Mouse (Mus musculus) frontal cortex, adult 2 months (tissue): ENCODE data around the gene Ss18l2. TPM values are rescaled to one million over a fixed set of nuclear protein-coding genes. Genes with fewer than 3 reads are reported as not detected.
A peak's percentile ranks its signal among the peaks of the same experiment; 100 is the strongest.

ENCODE experiments used
- DNase-seq, 2 experiments: peaks; one replicate each; pipeline ENCODE4 v3.0.0; 2022; ENCODE audit warnings: low spot score in 1 of 2; ENCODE audit errors: extremely low spot score in 1 of 2
- polyA plus RNA-seq: library from polyadenylated mRNA; depleted of rRNA; stranded (reverse); fragments of >200 nt; gene quantifications from 2 replicates; pipeline ENCODE4 v1.2.3, GENCODE M21; 2012

The Ss18l2 gene
- polyA plus RNA-seq, 1 experiment = 118 TPM

DNA sequence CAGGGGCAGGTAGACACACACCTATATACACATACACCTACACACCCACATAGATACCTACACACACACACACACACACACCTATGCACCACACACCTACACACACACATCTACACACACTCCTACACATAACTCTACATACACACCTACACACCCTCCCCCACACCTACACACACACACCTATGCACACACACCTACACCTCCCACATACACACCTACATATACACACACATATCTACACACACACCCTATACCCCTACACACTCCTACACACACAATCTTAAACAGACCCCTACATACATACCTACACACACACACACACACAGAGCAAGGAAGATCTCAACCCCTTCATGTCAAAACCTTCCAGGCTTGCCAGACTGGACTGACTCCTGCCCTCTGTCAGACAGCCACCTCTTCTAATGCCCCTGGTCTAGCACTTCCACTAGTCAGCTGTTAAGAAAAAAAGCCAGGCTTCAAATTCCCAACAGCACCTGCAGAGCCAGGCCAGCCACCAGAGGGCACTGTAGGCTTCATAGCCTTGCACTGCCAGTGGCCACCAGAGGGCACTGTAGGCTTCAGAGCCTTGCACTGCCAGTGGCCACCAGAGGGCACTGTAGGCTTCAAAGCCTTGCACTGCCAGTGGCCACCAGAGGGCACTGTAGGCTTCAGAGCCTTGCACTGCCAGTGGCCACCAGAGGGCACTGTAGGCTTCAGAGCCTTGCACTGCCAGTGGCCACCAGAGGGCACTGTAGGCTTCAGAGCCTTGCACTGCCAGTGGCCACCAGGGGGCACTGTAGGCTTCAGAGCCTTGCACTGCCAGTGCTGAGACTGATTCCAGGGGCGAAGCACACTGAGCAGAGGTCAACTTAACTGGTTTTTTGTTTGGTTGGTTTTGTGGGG, 12.7 kb upstream of the Ss18l2 start:
- peak in 1 of 2 experiments; percentile 78 for DNase-seq

- no peak for DNase-seq
These were observed 5.9 kb upstream of the Ss18l2 start for GRCm38 (mm10) chr9:121704261-121704645.

- peak; percentile 77 to 88 for DNase-seq
These were observed 5.2 kb upstream of the Ss18l2 start, which contains the start of gene Sec22c for GRCm38 (mm10) chr9:121704646-121705625. Sec22c (minus strand) TSS chr9:121705490.

- DNase-seq = no peak
These were observed 4.0 kb upstream of the Ss18l2 start for GRCm38 (mm10) chr9:121706029-121706675.

DNA sequence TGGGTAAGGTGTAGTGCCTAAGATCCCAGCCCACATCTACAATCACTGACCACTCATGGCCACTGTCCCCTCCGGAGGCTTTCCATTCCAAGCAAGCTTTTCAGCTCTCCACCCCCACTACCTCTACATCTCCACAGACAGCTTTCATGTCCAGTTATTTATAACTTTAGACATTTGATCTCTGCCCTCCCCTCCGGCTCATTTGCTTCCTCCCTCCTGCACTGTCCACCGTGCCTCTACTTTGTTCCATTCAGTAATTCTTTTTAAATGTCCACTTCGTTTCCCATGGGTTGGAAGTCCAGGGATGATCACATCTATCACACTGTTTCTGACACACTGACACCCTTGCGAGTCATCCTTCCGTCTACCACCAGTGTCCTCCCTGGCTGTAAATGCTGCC, 2.3 kb upstream of the Ss18l2 start:
- no peak for DNase-seq

GRCm38 (mm10) chr9:121708506-121709486, 1.3 kb upstream of the Ss18l2 start:
- no peak for DNase-seq

DNA sequence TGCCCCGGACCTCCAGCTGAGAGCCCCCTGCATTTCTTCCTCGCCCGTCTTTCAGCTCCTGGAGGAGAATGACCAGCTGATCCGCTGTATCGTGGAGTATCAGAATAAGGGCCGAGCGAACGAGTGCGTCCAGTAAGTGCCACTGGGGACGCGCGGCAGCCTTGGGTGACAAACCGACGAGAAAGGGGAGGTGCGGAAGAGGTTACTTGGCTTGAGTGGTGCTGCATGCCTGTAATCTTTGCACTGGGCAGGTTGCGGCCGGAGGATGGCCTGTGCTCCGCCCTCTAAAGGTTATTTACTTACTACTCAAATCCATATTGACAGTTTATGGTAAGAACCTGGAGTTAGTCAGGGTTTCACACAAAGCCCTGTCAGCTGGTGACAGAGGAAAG, 451 bp downstream of the Ss18l2 start:
- DNase-seq = peak in 1 of 2 experiments; percentile 38

DNA sequence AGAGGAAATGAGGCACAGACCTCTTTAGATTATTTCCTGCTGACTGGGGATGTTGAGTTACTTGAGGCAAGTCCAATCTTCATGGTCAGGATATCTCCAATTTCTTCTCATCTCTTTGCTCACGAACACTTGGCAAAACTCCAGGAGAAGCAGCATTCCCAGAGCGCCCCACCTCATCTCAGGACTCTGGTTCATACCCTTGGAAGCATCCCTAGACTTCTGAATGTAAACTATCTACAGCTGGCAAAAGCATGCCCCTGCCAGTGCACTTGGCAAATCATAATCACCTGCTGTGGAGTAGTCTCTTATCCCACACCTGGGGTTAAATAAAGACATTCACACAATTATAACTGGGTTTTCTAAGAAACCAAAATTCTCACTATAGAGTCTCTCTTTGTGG, 6.9 kb downstream of the Ss18l2 start:
- no peak for DNase-seq

GRCm38 (mm10) chr9:121718070-121718705, 8.1 kb downstream of the Ss18l2 start:
- DNase-seq = no peak

GRCm38 (mm10) chr9:121718792-121719318, 8.7 kb downstream of the Ss18l2 start, which contains the start of gene Nktr:
Nktr (plus strand) TSS chr9:121719169.
- DNase-seq = peak; percentile 96 to 97

DNA sequence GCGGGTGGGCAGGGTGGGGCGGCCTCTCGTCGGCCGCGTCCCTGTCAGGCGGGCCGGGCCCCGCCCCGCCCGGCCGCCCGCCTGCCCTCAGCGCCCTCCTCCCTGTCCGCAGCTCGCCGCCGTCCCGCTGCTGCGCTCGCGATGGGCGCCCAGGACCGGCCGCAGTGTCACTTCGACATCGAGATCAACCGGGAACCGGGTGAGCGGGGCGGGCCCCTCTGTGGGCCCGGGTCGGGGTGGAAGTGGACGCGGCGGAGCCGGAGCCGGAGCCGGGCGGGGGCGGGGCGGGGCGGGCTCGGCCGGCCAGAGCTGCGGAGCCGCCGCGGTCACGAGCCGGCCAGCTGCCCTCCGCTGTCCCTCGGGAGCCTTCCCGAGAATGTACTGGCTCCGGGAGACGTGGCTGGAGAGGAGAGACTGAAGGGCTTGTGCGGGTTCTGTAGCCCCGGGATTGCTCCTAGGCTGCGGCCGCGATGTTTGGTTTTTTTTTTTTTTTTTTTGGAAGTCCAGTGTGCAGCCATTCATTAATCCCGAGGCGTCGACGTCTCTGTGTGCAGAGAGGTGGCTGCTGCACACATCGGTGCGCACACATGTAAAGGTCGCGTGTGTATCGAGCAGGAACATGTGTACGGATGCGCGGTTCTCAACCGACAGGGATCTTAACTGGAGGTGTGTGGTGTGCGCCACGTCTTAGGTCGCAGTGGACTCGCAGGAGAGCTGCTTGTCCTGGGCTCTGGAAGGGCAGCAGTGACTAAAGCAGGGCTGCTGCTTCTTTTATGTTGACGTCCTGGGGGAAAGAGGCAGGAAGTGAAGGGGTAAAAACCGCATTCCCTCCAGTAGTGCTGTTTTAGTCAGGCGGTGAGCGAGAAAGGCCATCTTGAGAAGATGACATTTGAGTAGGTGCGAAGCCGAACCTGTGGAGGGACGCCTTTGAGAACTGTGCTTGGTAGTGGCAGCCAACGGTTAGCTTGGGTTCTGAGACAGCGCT, 9.5 kb downstream of the Ss18l2 start:
- no peak for DNase-seq

- DNase-seq = peak in 1 of 2 experiments; percentile 31
These were observed 30.4 kb downstream of the Ss18l2 start for GRCm38 (mm10) chr9:121740490-121740889.

- no peak for DNase-seq
These were observed 31.0 kb downstream of the Ss18l2 start for GRCm38 (mm10) chr9:121741168-121741567.

GRCm38 (mm10) chr9:121744051-121744450, 33.9 kb downstream of the Ss18l2 start:
- no peak for DNase-seq

DNA sequence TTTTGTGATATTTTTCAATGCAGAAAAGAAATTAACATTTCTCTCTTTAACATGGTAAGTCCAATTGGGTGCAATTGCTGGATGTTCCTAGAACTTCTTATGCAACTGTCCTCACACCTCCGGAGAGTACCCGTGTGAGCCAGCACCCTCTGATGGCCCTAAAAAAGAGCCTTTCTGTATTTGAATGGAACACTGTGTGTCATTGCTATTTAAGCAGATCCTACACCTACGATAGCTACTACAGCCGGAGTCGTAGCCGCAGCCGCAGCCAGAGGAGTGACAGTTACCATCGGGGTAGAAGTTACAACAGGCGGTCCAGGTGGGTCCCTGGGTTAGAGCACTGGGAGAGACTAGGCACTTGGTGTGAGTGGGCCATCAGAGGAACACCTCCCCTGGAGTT, 42.6 kb downstream of the Ss18l2 start:
- peak in 1 of 2 experiments; percentile 62 for DNase-seq

DNA sequence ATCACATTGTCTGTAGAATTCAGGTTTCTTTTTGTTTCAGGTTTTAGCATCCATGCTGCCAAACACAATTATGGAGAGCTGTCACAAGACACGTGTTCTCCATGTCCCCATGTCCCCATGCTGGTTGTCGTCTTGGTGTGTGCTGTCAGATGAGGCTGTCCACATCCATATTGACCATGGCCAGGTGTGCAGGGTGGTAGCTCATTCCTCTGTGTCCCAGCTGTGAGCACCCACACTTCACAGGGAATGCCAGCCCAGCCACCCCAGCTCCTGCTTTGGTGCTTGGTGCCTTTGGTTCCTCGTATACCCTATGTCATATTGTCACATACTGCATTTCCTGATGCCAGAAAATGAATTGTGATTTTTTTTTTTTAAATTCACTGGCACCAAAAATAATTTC, 44.5 kb downstream of the Ss18l2 start:
- DNase-seq = no peak

- DNase-seq = no peak
These were observed 46.7 kb downstream of the Ss18l2 start for GRCm38 (mm10) chr9:121756785-121757184.
